Mouse (Mus musculus): ENCODE data around the gene Ahrr.

Gene Ahrr

GRCm38 (mm10) chr13:74237574-74237973 is 54.6 kb downstream of the Ahrr start:
- in situ Hi-C loops (cut with MboI) = no loop called here

GRCm38 (mm10) chr13:74220659-74221058 is 71.5 kb downstream of the Ahrr start:
- in situ Hi-C loops (cut with MboI) = no loop called here

GRCm38 (mm10) chr13:74218441-74218840 is 73.7 kb downstream of the Ahrr start:
- in situ Hi-C loops (cut with MboI) = no loop called here

GRCm38 (mm10) chr13:74208986-74209345 is 83.2 kb downstream of the Ahrr start:
- in situ Hi-C loops (cut with MboI) = no loop called here

GRCm38 (mm10) chr13:74208317-74208985 is 83.7 kb downstream of the Ahrr start, which contains the start of gene Exoc3:
Exoc3 (minus strand) TSS chr13:74208732.
- in situ Hi-C loops (cut with MboI) = no loop called here

- in situ Hi-C loops (cut with MboI) = no loop called here
Observed at GRCm38 (mm10) chr13:74196451-74196850, 95.7 kb downstream of the Ahrr start.

GRCm38 (mm10) chr13:74192613-74193012 is 99.5 kb downstream of the Ahrr start:
- in situ Hi-C loops (cut with MboI) = no loop called here

GRCm38 (mm10) chr13:74183011-74183695 is 109.0 kb downstream of the Ahrr start:
- in situ Hi-C loops (cut with MboI) = no loop called here

GRCm38 (mm10) chr13:74172036-74172435 is 120.1 kb downstream of the Ahrr start:
- in situ Hi-C loops (cut with MboI) = no loop called here

GRCm38 (mm10) chr13:74169446-74170164 is 122.5 kb downstream of the Ahrr start:
- in situ Hi-C loops (cut with MboI) = no loop called here

GRCm38 (mm10) chr13:74167492-74167891 is 124.6 kb downstream of the Ahrr start:
- in situ Hi-C loops (cut with MboI) = no loop called here

- in situ Hi-C loops (cut with MboI) = no loop called here
Observed at GRCm38 (mm10) chr13:74167057-74167413, 125.1 kb downstream of the Ahrr start.

GRCm38 (mm10) chr13:74166348-74167056 is 125.6 kb downstream of the Ahrr start:
- in situ Hi-C loops (cut with MboI) = no loop called here
